Mouse (Mus musculus) heart, postnatal 0 days (tissue): ENCODE data around the gene Lama2.

Source experiments
- CTCF ChIP-seq: IDR thresholded peaks from 2 replicates; pipeline ENCODE4 v1.5.1; 2016; ENCODE audit warnings: antibody characterized with exemption, control low read depth, low read depth
- EP300 ChIP-seq: IDR thresholded peaks from 2 replicates; pipeline ENCODE4 v1.6.1; 2016; ENCODE audit warnings: antibody characterized with exemption, low read depth

DNA sequence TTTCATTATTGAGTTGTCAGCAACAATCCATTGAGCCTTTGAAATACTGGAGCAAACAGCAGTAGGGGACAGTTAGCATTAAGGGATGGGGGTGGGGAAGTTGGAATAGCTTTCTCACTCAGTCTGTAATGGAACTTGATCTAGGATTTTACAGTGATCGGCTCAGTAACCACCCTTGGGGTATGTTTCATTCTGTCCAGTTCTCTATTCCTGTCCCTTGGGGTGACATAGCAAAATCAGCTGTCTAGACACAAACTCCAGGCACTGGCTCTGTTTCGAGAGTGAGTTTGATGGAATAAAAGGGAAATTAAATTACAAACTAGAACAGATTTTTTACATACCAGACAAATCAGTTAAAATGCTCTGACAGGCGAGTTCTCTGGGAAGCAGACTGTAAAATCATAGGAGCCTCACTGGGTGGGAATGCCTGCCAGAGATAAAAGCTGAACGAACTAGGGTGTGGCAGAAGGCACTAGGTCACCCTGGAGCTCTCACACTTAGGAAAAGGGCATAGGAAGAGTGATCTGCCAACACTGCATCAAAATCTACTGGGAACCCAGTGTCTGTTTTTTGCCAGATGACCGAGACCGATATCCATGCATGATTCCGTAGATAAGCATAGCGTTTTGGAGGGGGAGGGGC is 33.3 kb upstream of the Lama2 start:
- TF ChIP-seq CTCF = no peak
- TF ChIP-seq EP300 = no peak
